Mouse (Mus musculus) lung, embryonic 16.5 days (tissue): ENCODE measurements at regions not wholly inside any gene's neighbourhood (a gene's known extent, or its start where the extent isn't known, plus 50 kb on each side); places are given as distances from the start of the nearest gene placed in this dataset.

Experiments
- ATAC-seq: fragments of 200-750 bp; cut with Nextera tagmentation; 2 replicates; pipeline ENCODE4 v1.8.0; 2017; ENCODE audit warnings: low read depth, mild to moderate bottlenecking, moderate library complexity
- H3K27ac ChIP-seq: fragments of 300-500 bp; sonication (generic); 2 replicates; pipeline ENCODE4 v1.5.1; 2014; ENCODE audit warnings: mild to moderate bottlenecking, control low read depth, low read length
- H3K27me3 ChIP-seq: fragments of 300-500 bp; sonication (generic); 2 replicates; pipeline ENCODE4 v1.6.1; 2014; ENCODE audit warnings: low read depth, low read length, mixed read lengths; ENCODE audit not compliant: control insufficient read depth, insufficient read depth
- H3K36me3 ChIP-seq: fragments of 300-500 bp; sonication (generic); 2 replicates; pipeline ENCODE4 v1.6.1; 2014; ENCODE audit warnings: low read length; ENCODE audit not compliant: control insufficient read depth, insufficient read depth
- H3K4me1 ChIP-seq: fragments of 300-500 bp; sonication (generic); replicated peaks from 2 replicates; pipeline ENCODE4 v1.6.1; 2014; ENCODE audit warnings: low read length, mixed read lengths; ENCODE audit not compliant: control insufficient read depth, insufficient read depth
- H3K4me2 ChIP-seq: fragments of 300-500 bp; sonication (generic); 2 replicates; pipeline ENCODE4 v1.6.1; 2014; ENCODE audit warnings: low read depth, low read length, control low read depth
- H3K4me3 ChIP-seq: fragments of 300-500 bp; sonication (generic); 2 replicates; pipeline ENCODE4 v1.5.1; 2014; ENCODE audit warnings: mild to moderate bottlenecking, low read length, control low read depth
- H3K9ac ChIP-seq: fragments of 300-500 bp; sonication (generic); 2 replicates; pipeline ENCODE4 v1.6.1; 2014; ENCODE audit warnings: low read length, control low read depth
- H3K9me3 ChIP-seq: fragments of 300-500 bp; sonication (generic); 2 replicates; pipeline ENCODE4 v1.6.1; 2016; ENCODE audit warnings: low read length; ENCODE audit not compliant: control insufficient read depth
- WGBS: fragments of 180-500 bp; shearing (Covaris S2); extraction: QIAGEN DNeasy Blood & Tissue Kit; methylation state at CpG from one replicate; pipeline ENCODE4 v1.1.7; 2014; 5-methylcytosine and 5-hydroxymethylcytosine counted together

GRCm38 (mm10) chr14:102825525-102825924 lies 156.9 kb downstream of the Kctd12 start:
- WGBS, result 81% methylated on average over 7 of the region's 7 CpGs
- no peak overlapping the region for H3K27ac ChIP-seq
- no peak for ATAC-seq

GRCm38 (mm10) chr14:102820663-102821062 lies 161.8 kb downstream of the Kctd12 start:
- Histone ChIP-seq H3K36me3 (no peaks in the 10 kb centered on the region), H3K4me2 (no peak overlapping the region), H3K9ac (no peak overlapping the region), H3K9me3 (no peaks in the 10 kb centered on the region), H3K27ac (no peak overlapping the region), H3K4me3 (no peak overlapping the region), H3K27me3 (no peaks in the 10 kb centered on the region), H3K4me1 (no peaks in the 10 kb centered on the region)
- ATAC-seq, result no peak
- 77% methylated on average over 5 of the region's 5 CpGs for whole genome bisulfite sequencing

More at GRCm38 (mm10) chr14:102825525-102825924, 156.9 kb downstream of the Kctd12 start:
- Histone ChIP-seq H3K27me3 (no peaks in the 10 kb centered on the region), H3K36me3 (no peaks in the 10 kb centered on the region), H3K4me1 (no peaks in the 10 kb centered on the region), H3K9me3 (no peaks in the 10 kb centered on the region), H3K9ac (no peak overlapping the region), H3K4me2 (no peak overlapping the region), H3K4me3 (no peak overlapping the region)

- Histone ChIP-seq H3K27ac (peak overlapping the region; percentile 23), H3K27me3 (no peaks in the 10 kb centered on the region), H3K9me3 (no peaks in the 10 kb centered on the region), H3K4me2 (no peak overlapping the region), H3K36me3 (no peaks in the 10 kb centered on the region), H3K9ac (no peak overlapping the region), H3K4me1 (0 out of 2 replicates have a peak, but pooled peaks cover 3% of the 10 kb centered on the region), H3K4me3 (no peak overlapping the region)
- peak; percentile 78 for ATAC-seq
- WGBS, result 35% methylated on average over 5 of the region's 5 CpGs
These were observed 170.8 kb downstream of the Kctd12 start for GRCm38 (mm10) chr14:102811678-102812081.

- ATAC-seq, result no peak; the same call in 1 of the 2 replicates
- peaks cover 3% of the 10 kb centered on the region; the same call in 1 of the 2 replicates for H3K4me1 ChIP-seq
- no peak overlapping the region for H3K4me3 ChIP-seq
- H3K27ac ChIP-seq, result peak overlapping the region; percentile 12; the same call in 1 of the 2 replicates
- H3K36me3 ChIP-seq, result no peaks in the 10 kb centered on the region
- no peaks in the 10 kb centered on the region for H3K27me3 ChIP-seq
- no peaks in the 10 kb centered on the region for H3K9me3 ChIP-seq
- H3K9ac ChIP-seq, result no peak overlapping the region
- no peak overlapping the region for H3K4me2 ChIP-seq
- WGBS, result 55% methylated on average over 5 of the region's 5 CpGs
These were observed 171.4 kb downstream of the Kctd12 start for GRCm38 (mm10) chr14:102811022-102811421.

GRCm38 (mm10) chr14:102810121-102810921 lies 172.1 kb downstream of the Kctd12 start:
- no peak overlapping the region for H3K27ac ChIP-seq
- H3K4me2 ChIP-seq, result no peak overlapping the region
- H3K27me3 ChIP-seq, result no peaks in the 10 kb centered on the region
- H3K36me3 ChIP-seq, result no peaks in the 10 kb centered on the region
- no peaks in the 10 kb centered on the region for H3K9me3 ChIP-seq
- H3K4me3 ChIP-seq, result no peak overlapping the region
- no peak overlapping the region for H3K9ac ChIP-seq
- peak; percentile 34; the same call in 1 of the 2 replicates for ATAC-seq
- 51% methylated on average over 7 of the region's 7 CpGs for WGBS
- peaks cover 3% of the 10 kb centered on the region; the same call in 1 of the 2 replicates for H3K4me1 ChIP-seq

- Histone ChIP-seq H3K9ac (no peak overlapping the region), H3K9me3 (no peaks in the 10 kb centered on the region), H3K27ac (no peak overlapping the region), H3K4me1 (peaks cover 3% of the 10 kb centered on the region; the same call in 1 of the 2 replicates), H3K27me3 (no peaks in the 10 kb centered on the region), H3K36me3 (no peaks in the 10 kb centered on the region), H3K4me3 (no peak overlapping the region), H3K4me2 (peak overlapping the region; percentile 9; the same call in 1 of the 2 replicates)
- ATAC-seq, result peak; percentile 70
- WGBS, result 44% methylated on average over 21 of the region's 21 CpGs
These were observed 176.2 kb downstream of the Kctd12 start for GRCm38 (mm10) chr14:102805936-102806923.

GRCm38 (mm10) chr14:102795676-102796075 lies 186.8 kb downstream of the Kctd12 start:
- ATAC-seq, result no peak
- Histone ChIP-seq H3K36me3 (no peaks in the 10 kb centered on the region), H3K4me2 (no peak overlapping the region), H3K4me3 (no peak overlapping the region), H3K9ac (no peak overlapping the region), H3K27me3 (no peaks in the 10 kb centered on the region), H3K9me3 (no peaks in the 10 kb centered on the region), H3K27ac (no peak overlapping the region), H3K4me1 (no peaks in the 10 kb centered on the region)
- WGBS, result 53% methylated on average over 2 of the region's 2 CpGs

- H3K4me1 ChIP-seq, result no peaks in the 10 kb centered on the region
- no peaks in the 10 kb centered on the region for H3K27me3 ChIP-seq
- H3K4me2 ChIP-seq, result no peak overlapping the region
- no peak overlapping the region for H3K4me3 ChIP-seq
- 93% methylated on average over 2 of the region's 2 CpGs for WGBS
- H3K9me3 ChIP-seq, result no peaks in the 10 kb centered on the region
- no peaks in the 10 kb centered on the region for H3K36me3 ChIP-seq
- no peak overlapping the region for H3K27ac ChIP-seq
- H3K9ac ChIP-seq, result no peak overlapping the region
- no peak for ATAC-seq
These were observed 187.5 kb downstream of the Kctd12 start for GRCm38 (mm10) chr14:102794898-102795297.

GRCm38 (mm10) chr14:102793753-102794152 lies 188.7 kb downstream of the Kctd12 start:
- Histone ChIP-seq H3K4me3 (no peak overlapping the region), H3K4me1 (no peaks in the 10 kb centered on the region), H3K4me2 (no peak overlapping the region), H3K27me3 (no peaks in the 10 kb centered on the region), H3K36me3 (no peaks in the 10 kb centered on the region), H3K9me3 (no peaks in the 10 kb centered on the region), H3K27ac (no peak overlapping the region), H3K9ac (no peak overlapping the region)
- no peak for ATAC-seq
- WGBS, result 84% methylated on average over 7 of the region's 7 CpGs
